Mouse (Mus musculus) embryonic fibroblast, embryonic 13.5 days (primary cell): ENCODE measurements at regions not wholly inside any gene's neighbourhood (a gene's known extent, or its start where the extent isn't known, plus 50 kb on each side); places are given as distances from the start of the nearest gene placed in this dataset.

Experiments
- CTCF ChIP-seq: IDR thresholded peaks from 2 replicates; pipeline ENCODE4 v1.5.1; 2011; ENCODE audit warnings: mild to moderate bottlenecking, control low read depth, low read length, moderate library complexity, borderline replicate concordance; ENCODE audit not compliant: insufficient read depth
- POLR2A ChIP-seq: IDR thresholded peaks from 2 replicates; pipeline ENCODE4 v1.6.1; 2011; ENCODE audit warnings: low read depth, mild to moderate bottlenecking, control low read depth, low read length, moderate library complexity

- no peak for TF ChIP-seq CTCF
- TF ChIP-seq POLR2A: no peak
Observed at GRCm38 (mm10) chr12:95489848-95490247, 202.2 kb upstream of the Flrt2 start.
